Mouse (Mus musculus) left cerebral cortex, adult 2 months (tissue): Measurements from ENCODE around the gene Dock8. TPM values are rescaled to one million over a fixed set of nuclear protein-coding genes. Genes with fewer than 3 reads are reported as not detected.

Experiments
- DNase-seq, 2 experiments: peaks; one replicate each; pipeline ENCODE4 v3.0.0; 2021 to 2022; ENCODE audit warnings: low spot score in 2 of 2, mixed read lengths in 1 of 2; ENCODE audit errors: extremely low spot score in 1 of 2
- H3K27ac ChIP-seq: fragments of 200-600 bp; 2 replicates; pipeline ENCODE4 v1.8.1; 2022
- H3K4me3 ChIP-seq: fragments of 200-600 bp; 2 replicates; pipeline ENCODE4 v1.8.1; 2022
- CTCF ChIP-seq: fragments of 200-600 bp; IDR thresholded peaks from 2 replicates; pipeline ENCODE4 v1.8.1; 2022; ENCODE audit warnings: antibody characterized with exemption, mild to moderate bottlenecking, moderate library complexity
- intact Hi-C: fragments of 180-260 bp; cut with DNase I; formaldehyde crosslinking; loops from one replicate; pipeline ENCODE4 v1.15.1; 2025
- total RNA-seq, 2 experiments: library from RNA; stranded (reverse); gene quantifications; 2 replicates each; pipeline ENCODE4 v1.2.3; 2021

Dock8 gene
- total RNA-seq, 2 experiments from 2014 or later, result 3.5 to 4.6 TPM

DNA sequence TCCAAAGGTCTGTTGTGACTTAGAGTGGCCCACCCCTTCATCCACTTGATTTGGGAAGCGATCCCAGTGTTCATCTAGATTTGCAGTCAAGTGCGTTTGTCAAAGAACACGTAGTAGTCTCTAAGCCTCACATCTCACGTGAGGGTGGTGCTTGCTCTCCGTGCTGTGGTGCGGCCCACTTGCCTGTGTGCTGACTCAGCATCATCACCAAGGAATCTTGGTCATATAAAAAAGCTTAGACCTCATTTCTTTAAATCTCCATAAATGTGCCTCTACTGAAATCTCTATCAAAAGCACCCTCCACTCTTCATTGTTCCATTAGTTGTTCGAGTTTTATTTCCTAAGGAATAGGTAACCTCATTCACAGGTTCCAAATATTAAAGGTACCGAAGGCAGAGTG is 107.0 kb downstream of the Dock8 start:
- intact Hi-C loops, result loop anchor here (5.0 kb wide), 3 partner anchors 144 to 526 kb away; partner anchors contain the start of gene Cbwd1
- no peak for DNase-seq

GRCm38 (mm10) chr19:25107417-25107816 is 108.1 kb downstream of the Dock8 start:
- no peak overlapping the region for H3K4me3 ChIP-seq
- TF ChIP-seq CTCF, result peak; percentile 61
- no peak overlapping the region for H3K27ac ChIP-seq
- intact Hi-C loops, result loop anchor here (5.0 kb wide), 3 partner anchors 145 to 525 kb away; partner anchors contain the start of gene Cbwd1
- DNase-seq, result no peak

More for the DNA sequence above, 107.0 kb downstream of the Dock8 start:
- TF ChIP-seq CTCF, result no peak
- Histone ChIP-seq H3K27ac (no peak overlapping the region), H3K4me3 (no peak overlapping the region)

- intact Hi-C loops, result loop anchor here (2.0 kb wide), 1 partner anchor 227 kb away; no protein-coding TSS in a partner anchor
- TF ChIP-seq CTCF, result no peak
- H3K27ac ChIP-seq, result no peak overlapping the region
- DNase-seq, result no peak
- H3K4me3 ChIP-seq, result no peak overlapping the region
These were observed 112.4 kb downstream of the Dock8 start for GRCm38 (mm10) chr19:25111591-25112233.

GRCm38 (mm10) chr19:25116981-25117380 is 117.6 kb downstream of the Dock8 start:
- no peak for DNase-seq
- no peak for TF ChIP-seq CTCF
- intact Hi-C loops, result no loop called here
- Histone ChIP-seq H3K4me3 (no peak overlapping the region), H3K27ac (no peak overlapping the region)

- Histone ChIP-seq H3K27ac (no peak overlapping the region), H3K4me3 (no peak overlapping the region)
- intact Hi-C loops, result no loop called here
- TF ChIP-seq CTCF, result no peak
- peak in 1 of 2 experiments; percentile 22 for DNase-seq
These were observed 123.1 kb downstream of the Dock8 start for GRCm38 (mm10) chr19:25122417-25122816.

DNA sequence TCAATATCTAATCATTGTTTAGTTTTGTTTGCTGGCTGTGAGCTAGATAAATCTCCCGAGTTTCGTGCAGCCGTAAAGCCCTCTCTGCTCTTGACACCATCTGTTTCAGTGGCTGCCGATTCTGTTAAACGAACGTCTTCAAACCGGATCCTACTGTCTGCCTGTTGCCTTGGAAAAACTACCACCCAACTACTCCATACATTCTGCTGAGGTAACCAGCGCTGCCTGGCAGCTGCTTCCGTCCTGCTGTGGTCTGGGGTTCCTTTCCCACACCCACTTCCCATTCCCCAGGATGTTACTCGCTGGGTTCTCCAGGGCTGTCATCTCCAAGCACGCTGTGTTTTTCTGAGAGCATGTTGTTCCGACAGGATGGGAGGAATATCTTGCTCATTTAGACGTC is 123.7 kb downstream of the Dock8 start:
- peak in 1 of 2 experiments; percentile 15 for DNase-seq
- Histone ChIP-seq H3K4me3 (no peak overlapping the region), H3K27ac (no peak overlapping the region)
- no peak for TF ChIP-seq CTCF
- intact Hi-C loops, result no loop called here

DNA sequence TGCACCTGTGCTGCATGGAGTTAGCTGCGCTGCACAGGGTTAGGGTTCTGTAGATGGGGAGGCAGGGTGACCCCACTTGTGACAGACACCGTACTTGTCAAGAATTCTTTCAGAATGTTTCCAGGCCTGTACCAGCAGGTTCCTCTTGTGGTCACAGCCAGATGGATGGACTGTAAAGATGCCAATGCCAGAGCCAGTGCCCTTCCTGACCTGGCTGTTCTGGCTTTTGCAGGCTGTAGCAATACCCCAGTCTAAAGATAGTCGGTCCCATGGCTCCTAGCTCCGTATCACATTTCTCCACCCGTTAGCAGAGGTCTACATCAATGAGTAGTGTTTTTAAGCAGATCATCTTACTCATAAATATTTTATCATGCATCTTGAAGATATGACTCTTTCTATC is 124.1 kb downstream of the Dock8 start:
- DNase-seq, result no peak

GRCm38 (mm10) chr19:25132322-25132721 is 133.0 kb downstream of the Dock8 start:
- no peak overlapping the region for H3K27ac ChIP-seq
- intact Hi-C loops, result loop anchor here (1.0 to 5.0 kb wide), 4 partner anchors 105 to 495 kb away; partner anchors contain the start of gene Kank1
- DNase-seq, result peak in 1 of 2 experiments; percentile 23
- no peak overlapping the region for H3K4me3 ChIP-seq
- peak; percentile 74 for TF ChIP-seq CTCF

More for the DNA sequence above, 124.1 kb downstream of the Dock8 start:
- intact Hi-C loops, result no loop called here
- no peak for TF ChIP-seq CTCF
- Histone ChIP-seq H3K27ac (no peak overlapping the region), H3K4me3 (no peak overlapping the region)

- no peak for DNase-seq
- intact Hi-C loops, result loop anchor here (5.0 kb wide), 2 partner anchors 103 to 493 kb away; partner anchors contain the start of gene Kank1
These were observed 134.6 kb downstream of the Dock8 start for GRCm38 (mm10) chr19:25133959-25134358.

DNA sequence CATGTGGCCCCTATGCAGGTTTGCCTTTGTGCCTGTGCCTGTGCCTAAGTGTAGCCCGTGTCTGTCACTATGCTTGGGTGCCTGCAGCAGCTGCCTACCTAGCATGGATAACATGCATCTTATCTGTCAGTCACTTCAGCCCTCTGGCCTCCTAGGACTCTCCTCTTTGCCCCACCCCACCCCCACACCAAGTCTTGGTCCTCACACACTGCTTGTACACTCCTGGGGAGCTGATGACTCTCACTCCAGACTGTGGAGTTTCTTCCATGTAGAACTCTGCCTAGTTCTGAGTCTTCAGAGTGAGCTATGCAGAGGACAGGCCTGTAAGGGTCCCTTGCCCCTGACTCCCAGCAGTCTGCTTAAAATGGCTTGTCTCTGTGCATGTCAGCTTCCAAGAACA is 136.8 kb downstream of the Dock8 start:
- intact Hi-C loops, result no loop called here
- no peak overlapping the region for H3K4me3 ChIP-seq
- no peak for DNase-seq
- TF ChIP-seq CTCF, result no peak
- H3K27ac ChIP-seq, result no peak overlapping the region

More at GRCm38 (mm10) chr19:25133959-25134358, 134.6 kb downstream of the Dock8 start:
- no peak overlapping the region for H3K27ac ChIP-seq
- no peak for TF ChIP-seq CTCF
- no peak overlapping the region for H3K4me3 ChIP-seq

DNA sequence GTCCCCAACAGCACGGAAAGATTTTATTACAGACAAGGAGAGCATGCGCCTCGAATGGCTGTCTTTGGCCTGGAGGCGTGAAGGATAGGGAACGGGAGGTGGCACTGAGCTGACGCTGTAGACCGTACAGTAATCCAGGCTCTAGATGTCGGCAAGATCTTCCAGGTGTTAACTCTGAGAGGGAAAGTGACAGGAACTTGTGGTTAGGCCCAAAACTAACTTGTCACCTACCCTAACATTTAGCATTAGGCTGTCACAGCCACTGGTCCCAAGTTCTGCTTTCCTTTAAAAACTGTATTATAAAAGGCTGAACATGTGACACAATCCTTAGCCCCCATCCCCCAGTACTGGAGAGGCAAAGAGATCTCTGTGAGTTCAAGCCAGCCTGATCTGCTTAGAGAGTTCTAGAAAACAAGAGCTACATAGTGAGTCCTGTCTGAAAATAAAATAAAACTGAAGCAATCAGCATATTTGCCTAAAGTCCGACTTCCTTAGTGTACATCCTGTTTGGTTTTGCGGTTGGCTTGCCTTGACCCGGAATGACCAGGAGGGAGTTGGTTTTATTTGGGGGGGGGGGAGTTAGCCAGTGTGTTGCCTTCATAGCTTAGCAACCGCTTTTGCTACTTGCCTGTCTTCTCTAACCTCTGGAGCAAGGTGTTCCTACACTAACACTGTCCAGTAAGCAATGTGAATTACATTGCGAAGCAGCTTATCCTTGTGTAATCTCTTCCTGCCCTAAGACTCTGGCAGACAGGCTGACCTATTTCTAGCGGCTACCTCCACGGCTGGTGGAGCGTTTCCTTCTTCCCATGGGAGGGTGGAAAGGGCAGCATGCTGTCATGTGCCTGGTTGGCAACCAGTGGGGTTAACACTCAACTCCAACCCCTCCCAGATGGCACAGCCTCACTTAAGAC is 138.8 kb downstream of the Dock8 start:
- no peak for DNase-seq
- Histone ChIP-seq H3K4me3 (no peak overlapping the region), H3K27ac (no peak overlapping the region)
- TF ChIP-seq CTCF, result no peak
- intact Hi-C loops, result no loop called here
